Mouse (Mus musculus) urinary bladder, postnatal 36 days (tissue): ENCODE results near the gene Cinp.
A peak's percentile ranks its signal among the peaks of the same experiment; 100 is the strongest.
"Not testable (repeated sequence)": the region's sequence is repeated elsewhere in the genome, so short reads cannot be mapped to it uniquely, and the experiment has no call there.

Experiments
- DNase-seq, 2 experiments: peaks; one replicate each; pipeline ENCODE4 v3.0.0; 2022; ENCODE audit warnings: low spot score in 2 of 2, mixed read lengths in 1 of 2

The Cinp gene

DNA sequence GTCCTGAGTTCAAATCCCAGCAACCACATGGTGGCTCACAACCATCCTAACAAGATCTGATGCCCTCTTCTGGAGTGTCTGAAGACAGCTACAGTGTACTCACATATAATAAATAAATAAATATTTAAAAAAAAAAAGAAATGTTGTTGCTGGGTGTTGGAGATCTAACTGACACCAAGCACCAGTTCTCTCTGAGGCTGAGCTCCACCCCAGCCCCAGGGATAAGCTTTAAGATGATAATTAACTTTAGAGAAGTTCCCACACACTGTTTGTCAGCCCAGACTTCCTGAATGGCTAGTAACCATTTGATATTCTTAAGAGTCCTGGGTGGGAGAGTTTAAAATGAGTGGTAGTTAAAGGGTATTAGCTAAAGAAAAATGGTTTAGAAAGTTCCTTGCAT is 28.7 kb downstream of the Cinp start:
- no peak for DNase-seq

DNA sequence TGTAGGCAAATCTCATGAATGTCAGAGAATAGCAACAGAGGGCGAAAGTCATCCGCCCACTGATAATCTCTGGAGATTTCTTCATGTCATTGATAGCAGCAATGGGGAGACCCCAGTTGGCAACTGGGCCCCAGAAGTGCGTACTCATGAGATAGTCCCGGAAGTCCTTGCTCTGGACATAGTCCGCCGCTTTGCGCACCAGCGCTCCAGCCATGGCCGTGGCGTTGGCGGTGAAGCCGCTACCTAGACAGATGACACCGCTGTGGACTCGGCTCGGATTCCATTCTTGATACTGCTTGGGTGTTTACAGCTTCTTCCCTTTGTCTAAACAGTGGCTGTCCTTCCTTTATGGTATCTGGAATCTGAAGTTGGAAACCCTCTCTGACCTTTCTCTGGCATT is 30.3 kb downstream of the Cinp start:
- not testable (repeated sequence) for DNase-seq

DNA sequence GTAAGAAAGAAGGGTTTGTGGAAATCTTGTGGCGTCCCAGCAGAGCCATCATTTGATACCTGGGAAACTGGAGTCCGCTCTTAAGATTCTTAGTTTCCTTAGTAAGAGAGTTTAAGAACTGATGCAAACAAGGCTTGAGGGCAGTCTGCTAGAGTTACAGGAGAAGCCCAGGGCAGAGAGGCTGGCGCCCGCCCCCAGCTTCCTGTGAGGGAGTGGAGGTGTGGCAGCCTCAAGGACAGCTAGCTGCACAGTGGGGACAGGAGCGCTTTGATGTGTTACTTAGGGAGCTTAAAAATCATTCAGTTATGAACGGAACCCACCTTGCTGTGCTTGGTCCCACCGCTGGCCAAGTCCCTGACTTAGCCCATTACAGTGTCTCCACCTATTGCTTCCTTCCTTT is 31.7 kb downstream of the Cinp start:
- DNase-seq = no peak

DNA sequence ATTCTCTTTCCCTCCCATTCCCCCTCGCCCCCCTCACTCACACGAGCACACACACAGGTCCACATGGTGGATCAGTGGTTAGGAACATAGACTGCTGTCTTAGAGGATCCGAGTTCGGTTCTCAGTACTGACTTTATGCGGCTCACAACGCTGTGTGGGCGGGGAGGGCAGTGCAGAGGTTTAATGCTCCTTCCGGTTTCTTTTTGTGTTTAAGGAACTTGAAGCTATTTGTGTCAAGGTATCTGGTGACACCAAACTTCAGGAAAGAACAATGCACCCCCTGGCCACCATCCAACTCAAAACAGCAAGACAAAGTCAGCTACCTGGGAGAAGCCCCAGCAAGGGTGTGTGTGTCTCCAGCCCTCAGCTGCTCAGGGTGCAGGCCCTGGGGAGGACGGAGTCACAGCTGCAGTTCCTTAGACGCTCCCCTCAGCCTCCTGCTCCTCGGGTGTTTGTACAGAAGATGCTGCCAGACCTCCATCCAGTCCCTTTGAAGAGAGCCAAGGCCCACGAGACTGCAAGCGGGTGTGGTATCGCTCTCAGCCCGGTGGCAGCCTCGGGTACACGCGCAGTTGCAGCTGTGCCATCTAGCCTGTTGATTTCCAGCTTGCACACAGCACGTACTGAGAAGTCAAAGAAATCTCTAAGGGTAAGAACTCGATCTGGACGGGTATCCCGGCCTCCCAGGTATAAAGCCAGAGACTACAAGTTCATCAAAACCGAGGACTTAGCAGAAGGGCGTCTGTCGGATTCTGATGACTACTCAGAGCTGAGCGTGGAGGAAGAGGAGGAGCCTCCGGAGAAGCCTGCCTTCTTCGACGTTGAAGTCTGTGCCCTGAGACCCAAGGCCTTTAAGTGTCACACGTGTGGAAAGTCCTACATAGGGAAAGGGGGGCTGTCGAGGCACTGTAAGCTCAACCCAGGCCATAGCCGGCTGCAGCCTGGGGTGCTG is 33.9 kb downstream of the Cinp start:
- no peak for DNase-seq

DNA sequence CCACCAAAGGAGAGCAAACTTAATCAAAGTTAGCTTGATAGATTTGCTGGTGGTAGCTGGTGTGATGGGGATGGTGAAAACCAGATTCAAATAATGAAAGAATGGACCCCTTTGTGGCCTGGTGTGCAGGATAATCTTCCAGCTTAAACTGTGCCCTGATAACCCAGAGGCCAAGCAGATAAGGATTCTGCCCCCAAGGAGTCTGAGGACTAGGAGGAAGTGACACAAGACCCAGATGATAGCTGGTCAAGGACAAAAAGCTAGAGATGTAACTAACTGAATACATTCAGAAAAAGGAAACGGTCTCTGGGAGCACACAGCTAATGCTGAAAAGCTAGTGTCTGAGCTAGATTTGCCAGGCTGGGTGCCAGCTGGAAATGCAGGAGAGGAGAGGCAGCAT is 37.0 kb downstream of the Cinp start:
- DNase-seq = no peak

DNA sequence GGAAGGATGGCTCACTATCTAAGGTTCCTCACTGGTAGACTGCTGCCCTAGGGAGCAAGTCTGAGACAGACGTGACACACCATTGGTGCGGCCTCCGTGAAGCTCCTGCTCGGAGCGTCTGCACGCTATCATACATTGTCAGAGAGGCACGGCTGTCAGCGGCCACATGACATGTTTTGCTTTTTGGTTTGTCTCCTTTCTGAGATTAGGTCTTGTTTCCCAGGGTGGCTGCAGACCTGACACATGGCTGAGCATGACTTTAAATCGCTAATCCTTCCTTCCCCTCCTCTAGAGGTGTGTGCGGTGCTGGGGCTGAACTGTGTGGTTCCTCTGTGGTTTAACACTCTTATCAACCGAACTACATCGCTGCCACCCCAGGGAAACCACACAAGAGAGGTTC is 37.5 kb downstream of the Cinp start:
- no peak for DNase-seq

DNA sequence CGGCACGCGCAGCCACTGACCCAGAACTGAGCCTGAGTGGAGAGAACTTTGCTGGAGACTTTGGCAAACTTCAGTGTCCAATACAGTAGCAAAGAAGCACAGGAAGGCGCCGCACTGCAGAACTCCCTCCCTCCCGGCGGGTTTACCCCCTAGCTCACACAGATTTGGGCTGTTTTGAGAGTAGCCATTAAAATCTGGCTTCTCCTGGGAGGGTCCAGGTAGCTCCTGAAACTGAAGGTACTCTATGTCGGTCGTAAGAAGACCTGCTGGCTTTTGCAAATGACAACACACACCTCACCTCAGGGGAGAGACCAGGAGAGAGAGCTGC is 38.1 kb downstream of the Cinp start:
- DNase-seq = no peak

DNA sequence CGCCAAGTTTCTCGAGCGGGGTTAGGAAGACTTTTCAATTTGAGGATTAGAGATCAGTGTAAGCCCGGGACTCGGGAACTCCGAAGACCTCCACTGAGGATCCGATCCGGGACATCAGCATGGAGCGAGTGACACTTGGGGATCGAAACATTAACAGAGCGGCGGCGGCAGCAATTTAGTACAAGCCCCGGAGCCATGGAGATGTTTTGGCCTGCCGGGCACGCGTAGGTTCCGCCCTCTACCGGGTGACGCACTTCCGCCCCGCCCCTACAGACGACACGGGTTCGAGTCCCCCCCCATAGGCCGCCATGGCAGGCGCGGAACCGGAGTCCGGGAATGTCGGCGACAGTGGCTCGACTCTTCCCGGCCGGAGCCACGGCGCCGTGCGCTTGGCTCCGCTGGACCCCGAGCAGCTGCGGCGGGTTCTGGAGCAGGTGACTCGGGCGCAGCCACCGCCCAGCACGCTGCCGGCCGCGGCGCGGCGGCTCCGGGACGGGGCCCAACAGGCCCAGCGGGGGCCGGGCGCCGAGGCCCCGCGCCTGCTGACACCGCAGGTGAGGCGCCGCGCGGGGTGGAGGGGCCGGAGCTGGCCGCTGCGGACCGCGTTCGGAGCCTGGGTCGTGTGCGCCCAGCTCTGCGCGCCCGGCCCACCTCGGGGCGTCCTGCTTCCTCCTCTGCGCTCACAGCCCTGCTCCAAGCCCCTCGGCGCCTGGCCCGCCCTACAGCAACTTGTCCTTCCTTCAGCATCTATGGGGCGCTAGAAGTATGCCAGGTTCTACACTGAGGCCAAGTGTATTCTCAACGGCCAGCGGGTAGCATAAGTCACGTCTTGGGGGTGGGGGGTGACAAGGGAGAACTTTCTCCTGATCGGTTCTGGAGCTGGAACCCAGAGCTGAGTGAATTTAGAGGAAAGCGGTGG is 38.7 kb downstream of the Cinp start, which contains the start of gene Zfp839:
Gene Zfp839, plus strand, starts transcription at position 244 of the 919 bp plus-strand sequence.
- peak; percentile 79 to 88 for DNase-seq

DNA sequence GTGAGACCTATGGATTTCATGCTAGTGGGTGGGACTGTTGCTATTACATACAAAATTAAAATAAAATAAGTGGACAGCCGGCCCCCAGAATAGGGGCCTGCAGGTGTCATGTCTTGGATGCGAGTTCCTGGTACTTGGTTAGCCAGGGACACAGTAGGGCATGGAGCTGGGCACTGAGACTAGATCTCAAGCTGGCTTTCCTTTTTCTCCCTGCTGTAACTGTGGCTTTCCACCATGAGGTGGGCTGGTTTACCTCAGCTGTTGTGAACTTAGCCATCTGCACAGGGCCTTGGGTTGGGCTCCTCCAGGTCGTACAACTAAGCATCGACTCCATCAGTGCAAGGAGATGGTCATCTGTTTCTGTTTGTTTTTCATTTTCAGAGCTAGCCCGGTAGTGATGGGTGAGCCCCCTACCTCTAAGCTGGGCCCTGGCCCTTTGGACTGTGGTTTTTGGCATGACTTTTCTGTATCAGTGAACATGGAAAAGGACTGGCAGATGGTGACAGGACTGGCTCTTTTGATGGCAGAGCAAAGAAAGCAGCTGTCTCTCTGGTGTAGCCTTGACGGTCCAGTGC is 42.7 kb downstream of the Cinp start:
- no peak for DNase-seq

DNA sequence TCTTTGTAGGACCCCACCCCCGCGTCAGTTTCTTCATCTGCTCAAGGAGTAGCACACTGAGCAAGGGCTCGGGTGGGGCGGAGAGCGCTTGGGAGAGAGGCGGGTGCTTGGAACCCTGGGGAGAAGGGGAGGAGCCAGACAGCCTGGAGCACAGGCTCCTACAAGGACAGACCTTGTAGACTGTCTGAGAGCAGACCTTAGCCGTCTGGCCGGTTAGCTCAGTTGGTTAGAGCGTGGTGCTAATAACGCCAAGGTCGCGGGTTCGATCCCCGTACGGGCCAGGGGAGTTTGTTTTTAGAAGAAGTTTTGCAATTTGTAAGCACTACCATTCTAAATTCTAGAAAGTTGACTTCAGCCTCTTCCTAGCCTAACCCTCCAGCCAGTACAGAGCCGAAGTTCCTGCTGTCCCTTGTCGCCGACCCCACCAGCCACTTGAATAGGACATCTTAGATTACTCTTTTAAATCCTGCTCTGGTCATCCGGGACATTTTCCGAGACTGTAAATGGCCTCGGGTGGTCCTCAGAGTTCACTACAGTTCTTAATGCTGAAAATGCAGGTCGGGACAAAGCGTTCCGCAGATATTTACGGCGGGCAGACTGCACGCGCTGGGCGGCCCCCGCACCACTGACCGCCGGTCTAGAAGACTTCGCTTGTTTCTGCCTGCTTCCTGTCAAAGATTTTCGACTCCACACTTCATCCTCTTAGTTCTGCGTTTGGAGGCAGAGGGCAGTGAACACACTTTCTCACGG is 43.6 kb downstream of the Cinp start:
- DNase-seq = peak; percentile 94

DNA sequence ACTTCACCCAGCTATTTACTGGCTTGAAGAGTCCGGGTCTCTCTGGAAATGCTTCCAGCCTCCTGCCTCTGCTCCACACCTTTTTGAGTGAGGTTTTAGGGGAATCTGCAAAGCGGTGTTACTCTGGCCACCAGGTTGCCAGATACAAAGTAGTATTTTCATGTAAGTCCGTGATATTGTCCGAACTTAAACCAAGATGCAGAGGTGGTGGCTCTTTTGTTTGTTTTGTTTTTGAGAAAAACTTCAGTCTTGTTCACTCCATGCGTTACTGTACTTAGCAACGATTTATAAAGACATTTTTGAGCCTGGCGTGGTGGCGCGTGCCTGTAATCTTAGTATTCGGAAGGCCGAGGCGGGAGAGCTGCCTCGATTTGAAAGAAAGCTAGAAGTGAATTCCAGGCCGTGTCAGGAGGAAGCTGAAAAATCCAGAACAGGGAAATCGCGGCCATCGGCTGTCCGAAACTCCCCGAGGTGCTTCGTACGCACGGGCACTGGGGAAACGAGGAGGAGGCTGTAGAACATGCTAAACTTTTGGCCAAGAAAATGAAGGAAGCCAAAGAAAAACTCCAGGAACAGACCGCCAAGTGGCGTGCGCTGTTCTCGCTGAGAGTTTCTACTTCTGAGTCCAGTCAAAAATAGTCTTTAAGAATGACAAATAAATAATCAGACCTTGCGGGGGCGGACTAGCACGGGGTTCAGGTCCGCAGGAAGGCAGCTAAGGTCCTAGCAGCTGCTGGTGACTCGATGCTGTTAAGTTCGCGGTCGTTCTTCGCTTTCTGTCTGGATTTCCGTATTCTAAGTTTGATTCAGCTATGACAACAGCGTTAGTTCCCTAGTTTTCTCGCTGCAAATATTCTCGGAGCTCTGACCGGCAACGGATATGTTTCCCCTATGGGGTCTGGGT is 44.5 kb downstream of the Cinp start:
- peak; percentile 39 to 51 for DNase-seq

DNA sequence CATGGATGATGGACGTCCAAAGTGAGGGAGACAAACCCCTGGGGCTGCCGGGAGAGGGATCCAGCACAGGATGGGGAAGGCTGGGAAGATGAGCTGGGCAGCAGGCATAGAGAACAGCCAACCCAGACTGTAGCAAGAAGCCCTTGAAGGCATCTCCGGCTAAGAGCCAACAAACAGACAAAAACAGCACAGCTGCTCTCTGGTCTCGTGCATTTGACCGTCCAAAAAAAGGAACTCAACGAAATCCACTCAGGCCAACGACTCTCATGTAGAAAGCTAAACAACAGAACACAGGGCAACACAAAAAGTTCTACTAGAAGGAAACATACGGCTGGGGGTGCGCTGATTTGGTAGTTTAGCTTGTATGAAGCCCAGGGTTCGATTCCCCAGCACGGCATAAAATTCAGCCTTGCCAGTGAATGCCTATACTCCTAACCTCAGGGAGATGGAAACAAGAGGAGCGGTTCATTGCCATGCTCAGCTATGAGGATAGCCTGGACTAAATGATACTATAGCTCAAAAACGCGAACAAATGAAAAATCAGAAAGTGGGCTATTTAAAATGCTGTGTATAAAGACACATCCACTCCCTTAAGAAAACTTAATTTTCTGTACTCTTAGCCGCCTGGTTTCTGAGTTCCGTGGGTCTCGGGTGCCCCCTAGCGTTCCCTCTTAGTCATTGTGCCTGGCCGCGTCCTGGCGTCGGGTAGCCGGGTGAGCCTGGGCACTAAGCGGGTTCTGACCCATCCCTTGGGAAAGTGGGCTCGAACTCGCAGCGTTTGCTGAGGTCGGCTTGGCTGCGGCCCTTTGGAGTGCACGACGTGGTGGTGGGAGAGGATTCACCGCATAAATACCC is 45.5 kb downstream of the Cinp start:
- peak; percentile 84 to 88 for DNase-seq

DNA sequence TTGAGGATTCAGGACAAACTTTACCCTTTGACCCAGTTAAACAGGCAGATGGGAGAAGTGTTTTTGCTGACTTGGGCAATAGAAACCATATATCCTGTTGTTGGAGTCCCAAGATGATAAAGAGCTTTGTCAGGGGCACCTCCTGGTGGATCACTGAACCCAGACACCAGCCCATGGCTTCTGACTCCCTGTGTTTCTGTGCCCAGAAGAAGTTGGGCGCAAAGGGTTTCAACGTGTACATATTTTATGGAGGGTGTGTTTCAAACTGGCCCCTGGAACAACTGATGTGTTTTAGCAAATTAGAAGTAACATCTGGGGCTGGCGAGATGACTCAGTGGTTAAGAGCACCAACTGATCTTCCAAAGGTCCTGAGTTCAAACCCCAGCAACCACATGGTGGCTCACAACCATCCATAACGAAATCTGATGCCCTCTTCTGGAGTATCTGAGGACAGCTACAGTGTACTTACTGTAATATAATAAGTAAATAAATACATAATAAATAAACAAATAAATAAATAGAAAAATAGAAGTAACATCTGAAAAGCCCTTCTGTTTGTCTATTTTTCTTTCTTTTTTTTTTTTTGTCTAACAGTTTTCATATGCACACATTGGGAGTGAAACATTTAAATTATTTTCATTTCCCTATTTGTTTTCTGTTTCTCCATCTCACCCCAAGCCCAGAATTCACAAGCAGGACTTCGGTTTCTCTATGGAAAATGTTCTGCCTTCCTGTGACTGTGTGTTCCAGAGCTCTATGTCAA is 47.0 kb downstream of the Cinp start:
- DNase-seq = no peak

DNA sequence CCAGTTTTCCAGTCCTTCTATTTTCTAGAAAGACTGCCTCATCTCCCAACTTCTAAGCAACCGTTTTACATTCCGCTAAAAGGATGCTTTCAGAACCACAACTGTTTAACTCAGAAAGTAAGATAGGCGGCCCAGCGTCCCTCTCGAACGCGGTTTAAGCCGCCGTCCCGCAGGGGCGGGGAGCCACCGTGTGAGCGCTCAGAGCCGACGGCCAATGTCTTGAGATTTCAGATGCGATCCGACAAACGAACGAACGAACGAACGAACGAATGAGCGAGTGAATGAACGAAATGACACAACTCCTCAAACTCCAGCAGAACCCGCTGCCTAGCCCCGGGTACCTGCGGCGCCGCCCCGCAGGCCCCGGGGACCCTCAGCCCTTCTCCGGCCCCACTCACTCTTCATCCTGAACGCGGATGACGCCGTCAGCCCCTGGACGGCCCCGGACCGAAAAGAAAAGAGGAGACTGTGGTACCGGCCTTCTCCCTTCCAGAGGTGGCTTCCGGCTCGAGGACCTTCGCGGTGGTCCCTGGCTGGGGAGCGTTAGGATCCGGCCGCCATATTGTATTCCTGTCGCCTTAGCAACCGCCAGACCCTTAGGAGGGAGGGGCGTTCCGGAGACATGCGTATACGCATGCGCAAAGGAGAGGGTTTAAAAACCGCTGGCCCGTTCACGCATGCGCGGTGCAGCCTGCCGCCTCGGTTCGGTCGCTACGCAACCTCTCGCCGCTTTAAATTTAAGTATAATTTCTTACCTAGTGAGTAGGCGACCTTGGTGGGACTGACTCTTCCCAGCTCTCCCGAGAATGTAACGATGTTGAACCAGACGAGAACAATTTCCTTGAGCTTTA is 48.4 kb downstream of the Cinp start, which contains the start of gene Mok:
Gene Mok, minus strand, starts transcription at position 592 of the 851 bp plus-strand sequence.
- DNase-seq = peak; percentile 94 to 95

DNA sequence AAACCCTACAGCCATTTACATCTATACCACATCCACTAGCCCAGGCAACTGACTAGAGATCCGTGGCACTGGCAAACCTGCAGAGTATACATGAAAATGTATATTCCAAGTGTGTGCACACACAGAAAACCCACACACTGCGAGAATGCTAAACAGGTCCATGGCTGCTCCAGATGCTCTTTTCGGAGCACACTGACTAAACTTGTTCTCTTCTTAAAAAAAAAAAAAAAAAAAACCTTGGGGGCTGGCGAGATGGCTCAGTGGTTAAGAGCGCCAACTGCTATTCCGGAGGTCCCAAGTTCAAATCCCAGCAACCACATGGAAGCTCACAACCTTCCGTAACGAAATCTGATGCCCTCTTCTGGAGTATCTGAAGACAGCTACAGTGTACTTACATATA is 51.1 kb downstream of the Cinp start:
- DNase-seq = no peak

DNA sequence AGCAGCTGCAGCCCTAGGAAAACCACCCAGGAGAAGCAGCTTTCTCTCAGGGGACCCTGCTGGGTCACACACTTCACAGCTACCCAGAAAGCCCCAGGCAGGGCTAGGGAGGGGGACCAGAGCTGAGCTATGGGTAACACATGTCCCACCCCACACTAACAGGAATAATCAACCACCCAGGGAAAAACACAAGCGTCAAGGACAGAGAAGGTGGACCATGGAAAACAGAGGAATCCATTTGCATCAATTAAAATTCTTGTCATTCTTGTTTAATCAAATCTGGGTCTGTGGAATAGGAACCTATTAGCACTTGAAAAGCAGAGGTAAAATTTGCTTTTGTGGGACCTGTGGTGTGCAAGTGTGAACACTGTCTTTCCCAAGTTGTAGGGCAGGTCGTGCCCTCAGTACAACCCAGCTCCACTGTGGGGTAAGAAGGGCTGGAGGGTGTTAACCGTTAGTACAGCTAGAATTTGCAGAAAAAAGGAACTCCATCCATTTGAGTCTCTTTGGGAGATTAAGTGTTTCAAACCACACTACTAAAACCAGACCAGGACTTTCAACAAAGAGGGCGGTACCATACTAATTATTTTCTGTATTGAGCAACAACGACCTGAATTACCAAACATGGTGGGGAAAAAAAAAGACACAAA is 51.6 kb downstream of the Cinp start:
- DNase-seq = no peak

DNA sequence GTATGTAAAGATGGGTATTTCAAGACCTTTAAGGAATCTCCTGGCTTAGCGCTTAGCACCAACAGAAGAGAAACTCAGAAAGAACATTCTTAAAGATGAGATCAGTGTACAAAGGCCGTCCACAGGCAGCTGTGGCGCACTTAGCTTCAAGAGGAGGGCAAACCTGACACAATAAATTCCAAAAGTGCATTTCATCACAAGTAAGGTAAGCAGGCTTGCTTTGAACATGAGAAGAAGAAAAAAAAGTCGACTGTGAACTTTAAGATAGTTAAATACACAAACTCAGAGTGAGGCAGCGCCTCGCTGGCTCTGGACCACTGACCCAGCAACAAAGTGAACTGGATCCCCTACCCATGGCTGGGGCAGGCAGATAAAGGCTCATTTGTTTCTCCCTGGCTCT is 52.2 kb downstream of the Cinp start:
- DNase-seq = no peak
